Mouse (Mus musculus) WW6 (cell line): ENCODE results near the gene Gmppb.

Experiments
- DNase-seq: peaks from one replicate; pipeline ENCODE4 v3.0.0-alpha.2; 2013; ENCODE audit warnings: low read depth, low spot score

The Gmppb gene

DNA sequence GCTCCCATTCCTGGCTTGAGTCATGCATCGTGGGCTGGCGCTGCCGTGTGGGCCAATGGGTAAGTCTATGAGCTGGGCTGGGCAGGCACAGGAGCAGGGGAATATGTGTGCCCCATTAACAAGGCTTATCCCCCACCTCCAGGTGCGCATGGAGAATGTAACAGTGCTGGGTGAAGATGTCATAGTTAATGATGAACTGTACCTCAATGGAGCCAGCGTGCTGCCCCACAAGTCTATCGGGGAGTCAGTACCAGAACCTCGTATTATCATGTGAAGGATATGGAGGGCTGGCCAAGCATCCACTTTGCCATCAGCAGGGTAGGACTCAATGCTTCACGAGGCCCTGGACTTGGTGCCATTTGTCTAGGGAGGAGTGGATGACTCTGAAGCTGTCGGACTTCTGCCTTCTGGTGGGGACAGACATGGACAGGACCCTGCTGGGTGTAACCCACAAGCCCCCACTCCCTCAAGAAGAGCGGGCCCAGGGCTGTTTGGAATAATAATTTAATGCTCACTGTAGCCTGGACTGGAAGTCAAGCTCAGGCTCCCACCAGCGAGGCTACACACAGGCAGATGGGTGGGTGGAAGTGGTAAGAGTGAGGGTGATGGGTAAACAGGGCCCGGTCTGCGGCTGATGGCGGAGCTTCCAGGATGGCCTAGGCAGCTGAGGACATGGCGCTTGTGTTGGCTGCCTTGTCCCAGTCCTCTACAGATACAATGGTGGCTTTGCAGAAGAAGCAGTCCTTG is 2.3 kb downstream of the Gmppb start:
- no peak for DNase-seq

DNA sequence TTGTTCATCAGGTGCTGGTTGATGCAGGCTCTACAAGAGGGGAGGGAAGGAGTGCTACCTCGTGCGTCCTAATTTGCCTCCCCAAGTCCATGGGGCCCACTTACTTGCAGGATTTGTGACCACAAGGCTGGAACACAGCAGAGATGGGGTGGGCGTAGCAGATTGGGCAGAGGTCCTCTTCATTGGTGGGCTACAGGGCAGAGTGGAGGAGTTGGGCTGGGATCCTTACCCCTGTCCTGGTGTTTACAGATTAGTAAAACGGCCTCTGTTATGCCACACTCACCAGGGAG is 2.8 kb downstream of the Gmppb start:
- no peak for DNase-seq

DNA sequence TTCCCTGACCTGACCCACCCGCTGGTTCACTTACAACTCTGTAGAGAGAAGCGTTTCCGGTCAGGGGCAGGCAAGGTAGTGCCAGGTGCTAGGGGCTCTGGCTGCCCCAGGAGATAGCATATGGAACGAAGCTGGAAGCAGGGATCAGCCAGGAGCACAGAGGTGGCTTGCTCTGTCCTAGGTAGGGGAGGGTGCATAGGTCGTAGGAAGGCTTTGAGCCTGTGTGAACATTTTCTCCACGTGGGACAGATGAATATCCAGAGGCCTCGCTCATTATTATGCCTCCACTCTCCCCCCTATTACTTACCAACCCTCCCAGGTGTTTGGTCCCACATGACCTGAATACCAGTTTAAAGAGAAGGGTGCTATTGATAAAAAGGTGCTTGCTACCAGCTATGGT is 3.4 kb downstream of the Gmppb start:
- no peak for DNase-seq

GRCm38 (mm10) chr9:108052885-108053664 is 4.0 kb downstream of the Gmppb start, which contains the start of gene Amigo3:
TSS of gene Amigo3 (plus strand) at chr9:108053159.
- DNase-seq = peak; percentile 79

DNA sequence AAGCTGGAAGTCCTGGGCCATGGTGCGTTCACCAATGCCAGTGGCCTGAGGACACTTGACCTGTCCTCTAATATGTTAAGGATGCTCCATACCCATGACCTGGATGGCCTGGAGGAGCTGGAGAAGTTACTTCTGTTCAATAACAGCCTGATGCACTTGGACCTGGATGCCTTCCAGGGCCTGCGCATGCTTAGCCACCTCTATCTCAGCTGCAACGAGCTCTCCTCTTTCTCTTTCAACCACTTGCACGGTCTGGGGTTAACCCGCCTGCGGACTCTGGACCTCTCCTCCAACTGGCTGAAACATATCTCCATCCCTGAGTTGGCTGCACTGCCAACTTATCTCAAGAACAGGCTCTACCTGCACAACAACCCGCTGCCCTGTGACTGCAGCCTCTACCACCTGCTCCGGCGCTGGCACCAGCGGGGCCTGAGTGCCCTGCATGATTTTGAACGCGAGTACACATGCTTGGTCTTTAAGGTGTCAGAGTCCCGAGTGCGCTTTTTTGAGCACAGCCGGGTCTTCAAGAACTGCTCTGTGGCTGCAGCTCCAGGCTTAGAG is 4.7 kb downstream of the Gmppb start:
- DNase-seq = no peak

DNA sequence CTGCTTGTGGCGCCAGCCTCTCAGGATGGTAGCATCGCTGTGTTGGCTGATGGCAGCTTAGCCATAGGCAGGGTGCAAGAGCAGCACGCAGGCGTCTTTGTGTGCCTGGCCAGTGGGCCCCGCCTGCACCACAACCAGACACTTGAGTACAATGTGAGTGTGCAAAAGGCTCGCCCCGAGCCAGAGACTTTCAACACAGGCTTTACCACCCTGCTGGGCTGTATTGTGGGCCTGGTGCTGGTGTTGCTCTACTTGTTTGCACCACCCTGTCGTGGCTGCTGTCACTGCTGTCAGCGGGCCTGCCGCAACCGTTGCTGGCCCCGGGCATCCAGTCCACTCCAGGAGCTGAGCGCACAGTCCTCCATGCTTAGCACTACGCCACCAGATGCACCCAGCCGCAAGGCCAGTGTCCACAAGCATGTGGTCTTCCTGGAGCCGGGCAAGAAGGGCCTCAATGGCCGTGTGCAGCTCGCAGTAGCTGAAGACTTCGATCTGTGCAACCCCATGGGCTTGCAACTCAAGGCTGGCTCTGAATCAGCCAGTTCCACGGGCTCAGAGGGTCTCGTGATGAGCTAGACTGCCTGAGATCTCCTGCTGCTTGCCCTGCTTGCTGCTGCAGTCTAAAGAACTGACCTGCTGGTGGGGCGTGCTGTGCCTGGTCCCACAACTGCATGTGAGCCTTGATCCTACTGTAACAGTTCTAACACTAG is 5.4 kb downstream of the Gmppb start:
- DNase-seq = no peak

GRCm38 (mm10) chr9:108055061-108055460 is 6.0 kb downstream of the Gmppb start:
- no peak for DNase-seq

- no peak for DNase-seq
Observed at GRCm38 (mm10) chr9:108055661-108056237, 6.7 kb downstream of the Gmppb start.

DNA sequence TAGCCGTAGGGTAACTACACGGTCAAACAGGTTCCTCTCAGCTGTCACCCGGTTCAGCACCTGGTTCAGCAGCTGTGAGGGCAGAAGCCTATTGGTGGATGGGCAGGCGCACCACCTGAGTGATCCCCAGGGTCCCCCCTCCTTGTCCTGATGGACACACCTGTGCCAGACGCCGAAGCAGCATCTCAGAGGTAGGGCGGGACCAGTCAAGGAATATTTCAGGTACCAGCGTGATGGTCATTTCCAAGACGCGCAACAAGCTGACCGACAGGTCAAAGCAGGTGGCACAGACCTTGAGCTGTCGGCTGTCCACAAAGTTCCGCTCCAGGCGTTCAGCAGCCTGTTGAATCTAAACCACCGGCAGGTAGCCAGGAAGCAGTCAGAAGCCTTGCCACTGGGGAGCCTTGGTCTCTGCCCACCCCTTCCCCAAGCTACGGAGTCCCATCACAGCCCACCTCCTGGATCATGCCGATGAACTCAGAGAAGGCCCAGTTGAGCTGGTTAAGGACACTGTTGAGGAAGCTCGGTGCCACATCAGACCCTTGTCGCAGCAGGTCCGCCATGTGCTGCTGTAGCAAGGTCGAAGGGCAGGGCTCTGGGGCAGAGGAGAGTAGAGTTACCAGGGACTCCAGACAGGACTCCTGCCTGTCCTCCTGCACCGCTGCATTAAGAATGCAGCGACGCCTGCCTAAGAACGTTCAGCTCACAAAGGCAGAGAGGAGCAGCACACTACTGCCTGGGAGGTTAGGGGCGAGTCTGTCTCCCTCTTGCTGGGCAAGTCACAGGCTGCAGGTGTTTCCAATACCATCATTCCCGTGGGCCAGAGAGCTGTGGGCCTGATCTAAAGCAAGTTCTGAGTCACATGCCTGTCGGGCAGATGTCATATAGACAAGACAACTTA is 7.6 kb downstream of the Gmppb start:
- no peak for DNase-seq

- no peak for DNase-seq
Observed at GRCm38 (mm10) chr9:108057262-108057562, 8.2 kb downstream of the Gmppb start.

DNA sequence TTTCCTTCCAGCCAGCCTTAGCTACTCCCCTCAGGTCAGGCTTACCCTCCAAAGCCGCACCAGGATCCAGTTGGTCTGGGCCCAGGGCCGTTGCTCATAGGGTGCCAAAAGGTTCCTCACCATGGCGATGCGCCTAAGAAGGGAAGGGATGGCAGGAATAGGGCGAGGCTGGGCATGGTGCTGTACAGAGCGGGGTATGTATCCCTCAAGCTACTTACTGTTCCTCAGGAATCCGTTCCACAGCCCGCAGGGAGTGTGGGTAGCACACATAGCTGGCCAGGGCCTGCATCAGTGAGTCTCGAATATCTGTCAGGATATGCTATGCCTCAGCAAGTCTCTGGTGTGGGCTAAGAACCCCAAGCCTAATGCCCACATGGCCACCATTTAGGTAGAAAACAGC is 9.2 kb downstream of the Gmppb start:
- DNase-seq = no peak

- DNase-seq = no peak
Observed at GRCm38 (mm10) chr9:108062142-108062541, 13.1 kb downstream of the Gmppb start.

DNA sequence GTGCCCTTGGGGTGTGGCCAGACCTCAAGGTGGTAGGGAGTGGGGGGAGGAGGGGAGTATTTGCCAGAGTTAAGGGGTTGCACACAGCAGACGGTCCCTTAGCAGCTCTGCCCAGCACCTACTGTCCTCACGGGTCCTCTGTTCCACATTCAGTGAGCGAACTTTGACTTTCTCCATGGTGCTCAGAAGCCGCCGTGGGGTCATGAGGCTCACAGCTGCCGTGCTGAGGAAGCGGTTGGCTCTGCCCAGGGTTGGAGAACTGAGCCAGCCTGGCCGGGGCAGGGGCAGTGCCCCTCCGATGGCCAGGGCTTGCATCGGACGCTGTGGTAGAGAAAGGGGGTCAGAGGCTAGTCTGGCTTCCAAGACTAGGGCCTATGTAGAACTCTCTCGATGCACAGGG is 14.3 kb downstream of the Gmppb start:
- DNase-seq = no peak

DNA sequence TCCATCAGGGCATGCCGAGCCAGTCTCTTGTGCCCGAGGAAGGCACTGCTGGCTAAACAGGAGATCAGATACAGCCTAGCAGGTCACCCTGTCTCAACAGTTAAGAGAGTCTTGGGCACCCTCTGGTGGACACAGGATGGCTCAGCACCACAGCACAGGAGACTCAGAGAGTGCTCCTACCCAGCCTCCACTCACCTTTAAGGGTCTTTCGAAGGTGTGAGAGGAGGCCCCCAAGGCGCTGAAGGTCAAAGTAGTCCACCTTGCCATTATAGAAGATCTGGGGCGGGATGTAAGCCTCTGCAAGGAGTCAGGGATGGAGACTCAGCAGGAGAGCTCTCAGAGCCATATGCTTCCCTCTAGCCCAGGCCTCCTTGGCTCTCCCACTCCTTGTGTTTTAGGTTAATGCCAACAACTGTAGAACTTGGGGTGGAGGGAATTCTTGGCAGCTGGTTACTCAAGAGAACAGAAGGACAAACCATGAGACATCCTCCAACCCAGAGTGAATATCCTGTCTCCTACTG is 16.5 kb downstream of the Gmppb start:
- DNase-seq = no peak

DNA sequence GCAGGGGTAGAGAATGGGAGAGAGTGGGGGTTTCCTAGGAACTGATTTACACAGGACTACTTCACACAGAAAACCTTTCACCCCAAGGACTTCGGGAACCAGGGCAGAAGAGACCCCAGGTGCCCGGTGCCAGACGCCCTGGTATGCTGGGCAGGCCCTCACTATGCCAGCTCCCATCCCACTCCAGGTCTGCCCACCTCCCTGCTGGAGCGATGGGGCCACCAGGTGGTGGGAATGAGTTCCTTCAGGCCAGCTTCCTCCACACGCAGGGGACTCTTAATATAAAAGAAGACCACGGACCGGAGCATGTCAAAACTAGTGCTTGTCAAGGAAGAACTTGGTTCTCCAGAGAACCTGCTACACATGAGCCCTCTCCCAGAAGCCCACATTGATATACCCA is 18.2 kb downstream of the Gmppb start:
- no peak for DNase-seq

DNA sequence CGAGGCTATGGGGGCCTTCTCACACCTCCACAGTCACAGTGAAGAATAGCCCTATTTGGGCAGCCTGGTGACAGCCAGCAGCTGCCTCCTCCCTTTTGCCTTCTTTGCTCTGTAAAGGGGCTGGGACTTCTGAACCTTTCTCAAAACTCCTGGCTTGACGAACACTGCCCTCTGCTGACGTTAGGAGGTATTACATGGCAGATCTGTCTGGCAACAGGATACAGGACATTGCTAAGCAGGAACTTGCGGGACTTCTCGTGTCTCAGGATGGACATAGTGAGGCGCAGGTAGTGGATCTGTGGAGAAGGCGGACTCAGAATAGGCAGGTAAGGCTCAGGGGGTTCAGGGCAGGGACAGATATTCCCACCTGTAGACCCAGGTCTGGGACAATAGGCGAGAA is 18.9 kb downstream of the Gmppb start:
- no peak for DNase-seq

- DNase-seq = no peak
Observed at GRCm38 (mm10) chr9:108069007-108069406, 20.0 kb downstream of the Gmppb start.

GRCm38 (mm10) chr9:108069529-108069928 is 20.5 kb downstream of the Gmppb start:
- DNase-seq = no peak

GRCm38 (mm10) chr9:108071801-108072200 is 22.8 kb downstream of the Gmppb start:
- no peak for DNase-seq

DNA sequence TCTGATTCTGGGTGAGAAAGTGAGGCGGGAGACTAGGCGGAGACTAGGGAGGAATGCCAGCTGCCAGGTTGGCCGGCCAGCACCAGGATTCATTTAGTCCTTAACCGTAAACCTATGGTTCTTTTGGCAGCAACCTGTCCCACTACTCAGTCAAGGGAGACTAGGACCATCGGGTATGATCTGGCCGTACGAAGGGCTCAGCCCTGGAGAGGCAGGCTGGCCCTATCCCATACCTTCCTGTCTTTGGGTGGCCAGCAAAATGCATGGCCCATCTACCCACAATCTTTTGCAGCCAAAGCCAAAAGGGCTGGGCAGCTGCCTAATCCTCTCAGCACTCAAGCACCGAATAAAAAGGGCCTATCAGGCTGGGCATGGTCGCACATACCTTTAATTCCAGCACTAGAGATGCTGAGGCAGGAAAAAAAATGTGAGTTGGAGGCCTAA is 23.5 kb downstream of the Gmppb start:
- DNase-seq = no peak
